Mouse (Mus musculus) adipocyte (in vitro differentiated cells): ENCODE measurements around the gene Calm5.
"Not testable (repeated sequence)": the region's sequence is repeated elsewhere in the genome, so short reads cannot be mapped to it uniquely, and the experiment has no call there.

Experiments used
- DNase-seq: peaks from one replicate; pipeline ENCODE4 v3.0.0-alpha.2; 2016; ENCODE audit warnings: low spot score

Calm5 gene

GRCm38 (mm10) chr13:3853648-3854333, at the start of gene Calm5:
Calm5 (plus strand) TSS chr13:3854173.
- not testable (repeated sequence) for DNase-seq

- no peak for DNase-seq
These were observed 49.8 kb upstream of the Calm5 start, which contains the start of gene Calml3 for GRCm38 (mm10) chr13:3804186-3804585. Calml3 (minus strand) TSS chr13:3804316.

- no peak for DNase-seq
These were observed 48.8 kb upstream of the Calm5 start for GRCm38 (mm10) chr13:3805132-3805531.

GRCm38 (mm10) chr13:3805638-3806037, 48.3 kb upstream of the Calm5 start:
- DNase-seq: no peak

GRCm38 (mm10) chr13:3807131-3807827, 46.7 kb upstream of the Calm5 start:
- DNase-seq: peak; percentile 61

- DNase-seq: no peak
These were observed 35.8 kb upstream of the Calm5 start for GRCm38 (mm10) chr13:3818012-3818739.

- DNase-seq: no peak
These were observed 35.3 kb upstream of the Calm5 start for GRCm38 (mm10) chr13:3818740-3819076.

- no peak for DNase-seq
These were observed 31.9 kb upstream of the Calm5 start for GRCm38 (mm10) chr13:3822105-3822504.

GRCm38 (mm10) chr13:3825726-3826125, 28.2 kb upstream of the Calm5 start:
- DNase-seq: no peak

- DNase-seq: no peak
These were observed 22.4 kb upstream of the Calm5 start for GRCm38 (mm10) chr13:3831546-3831945.

- no peak for DNase-seq
These were observed 22.0 kb upstream of the Calm5 start for GRCm38 (mm10) chr13:3831994-3832393.

- DNase-seq: no peak
These were observed 21.5 kb upstream of the Calm5 start for GRCm38 (mm10) chr13:3832450-3832849.

GRCm38 (mm10) chr13:3833644-3834043, 20.3 kb upstream of the Calm5 start:
- DNase-seq: not testable (repeated sequence)

GRCm38 (mm10) chr13:3837312-3837807, 16.6 kb upstream of the Calm5 start, which contains the start of gene Calm4:
Calm4 (plus strand) TSS chr13:3837757.
- not testable (repeated sequence) for DNase-seq

GRCm38 (mm10) chr13:3840662-3841061, 13.3 kb upstream of the Calm5 start:
- not testable (repeated sequence) for DNase-seq

- DNase-seq: no peak
These were observed 3.6 kb upstream of the Calm5 start for GRCm38 (mm10) chr13:3850330-3850729.

GRCm38 (mm10) chr13:3854856-3855255, 883 bp downstream of the Calm5 start:
- DNase-seq: no peak

- DNase-seq: no peak
These were observed 2.3 kb downstream of the Calm5 start for GRCm38 (mm10) chr13:3856252-3856651.

GRCm38 (mm10) chr13:3861251-3861650, 7.3 kb downstream of the Calm5 start:
- DNase-seq: no peak

- DNase-seq: no peak
These were observed 8.4 kb downstream of the Calm5 start for GRCm38 (mm10) chr13:3862325-3862724.

GRCm38 (mm10) chr13:3862922-3863580, 9.1 kb downstream of the Calm5 start:
- no peak for DNase-seq
